Mouse (Mus musculus) CH12.LX (cell line): Measurements from ENCODE around the gene Lmx1a. TPM values are rescaled to one million over a fixed set of nuclear protein-coding genes. Genes with fewer than 3 reads are reported as not detected.

ENCODE experiments used
- DNase-seq: peaks from one replicate; pipeline ENCODE4 v3.0.0-alpha.2; 2013; ENCODE audit errors: extremely low read depth
- H3K27ac ChIP-seq: 2 replicates; pipeline ENCODE4 v1.5.1; 2012; ENCODE audit warnings: low read depth, mild to moderate bottlenecking, control low read depth, moderate library complexity; ENCODE audit not compliant: insufficient read depth
- H3K27me3 ChIP-seq: replicated peaks from 2 replicates; pipeline ENCODE3; 2012; ENCODE audit warnings: inconsistent platforms
- H3K36me3 ChIP-seq, 2 experiments: replicated peaks in 1 of 2; 2 replicates each; pipeline versions ENCODE3 to v1.6.1; 2012; ENCODE audit warnings: inconsistent platforms in 1 of 2, low read length in 1 of 2, mild to moderate bottlenecking in 1 of 2, mixed read lengths in 1 of 2, moderate library complexity in 1 of 2; ENCODE audit not compliant: control insufficient read depth in 1 of 2, insufficient read depth in 1 of 2
- H3K4me1 ChIP-seq, 2 experiments: 2 replicates each; pipeline ENCODE4 v1.6.1; 2012; ENCODE audit warnings: inconsistent platforms in 1 of 2, moderate library complexity in 1 of 2; ENCODE audit not compliant: insufficient read depth in 2 of 2, control insufficient read depth in 1 of 2
- H3K4me2 ChIP-seq: 2 replicates; pipeline ENCODE4 v1.6.1; 2012; ENCODE audit warnings: low read depth, mild to moderate bottlenecking, control low read depth; ENCODE audit not compliant: poor library complexity, insufficient read depth, severe bottlenecking
- H3K4me3 ChIP-seq, 3 experiments: fragments of 150-350 bp in 1 of 3; sonication (generic) in 1 of 3; replicated peaks in 1 of 3; 2 replicates each; pipeline versions ENCODE3 to v1.5.1; 2011 to 2012; ENCODE audit warnings: low read depth in 2 of 3, low read length in 2 of 3, mild to moderate bottlenecking in 2 of 3, moderate library complexity in 2 of 3, control low read depth in 1 of 3, improper control_type of control experiment in 1 of 3, inconsistent platforms in 1 of 3, mixed read lengths in 1 of 3; ENCODE audit not compliant: poor library complexity in 1 of 3
- H3K79me2 ChIP-seq: replicated peaks from 2 replicates; pipeline ENCODE4 v1.6.1; 2012; ENCODE audit warnings: mild to moderate bottlenecking, moderate library complexity; ENCODE audit not compliant: control insufficient read depth, poor library complexity, insufficient read depth, severe bottlenecking; ENCODE audit errors: extremely low read depth
- H3K9ac ChIP-seq: 2 replicates; pipeline ENCODE4 v1.6.1; 2012; ENCODE audit warnings: low read depth, mild to moderate bottlenecking, control low read depth, moderate library complexity; ENCODE audit not compliant: insufficient read depth
- H3K9me3 ChIP-seq: replicated peaks from 2 replicates; pipeline ENCODE3; 2012; ENCODE audit warnings: low read length, inconsistent platforms, mixed read lengths
- CHD1 ChIP-seq: IDR thresholded peaks from 2 replicates; pipeline ENCODE4 v1.6.1; 2012; ENCODE audit warnings: low read depth, low read length, improper control_type of control experiment, inconsistent platforms
- CHD2 ChIP-seq: IDR thresholded peaks from 2 replicates; pipeline ENCODE4 v1.6.1; 2011; ENCODE audit warnings: low read length, improper control_type of control experiment
- E2F4 ChIP-seq: IDR thresholded peaks from 2 replicates; pipeline ENCODE4 v1.6.1; 2011; ENCODE audit warnings: low read depth, low read length, improper control_type of control experiment; ENCODE audit not compliant: insufficient replicate concordance
- ELF1 ChIP-seq: IDR thresholded peaks from 2 replicates; pipeline ENCODE4 v1.6.1; 2014; ENCODE audit warnings: low read depth, mild to moderate bottlenecking, inconsistent platforms, low read length, improper control_type of control experiment
- EP300 ChIP-seq: IDR thresholded peaks from 2 replicates; pipeline ENCODE4 v1.6.1; 2011; ENCODE audit warnings: low read length, improper control_type of control experiment
- ETS1 ChIP-seq: conservative IDR thresholded peaks from 2 replicates; pipeline ENCODE4 v1.6.1; 2012; ENCODE audit warnings: low read depth, mild to moderate bottlenecking, inconsistent platforms, low read length, improper control_type of control experiment, moderate library complexity
- IRF4 ChIP-seq: IDR thresholded peaks from 2 replicates; pipeline ENCODE4 v1.6.1; 2014; ENCODE audit warnings: low read depth, mild to moderate bottlenecking, inconsistent platforms, low read length, improper control_type of control experiment
- JUN ChIP-seq: IDR thresholded peaks from 2 replicates; pipeline ENCODE4 v1.6.1; 2011; ENCODE audit warnings: low read depth, mild to moderate bottlenecking, low read length, improper control_type of control experiment, moderate library complexity; ENCODE audit not compliant: insufficient read depth
- MEF2A ChIP-seq: IDR thresholded peaks from 2 replicates; pipeline ENCODE4 v1.6.1; 2014; ENCODE audit warnings: low read depth, mild to moderate bottlenecking, inconsistent platforms, low read length, improper control_type of control experiment, borderline replicate concordance
- MYC ChIP-seq: IDR thresholded peaks from 2 replicates; pipeline ENCODE4 v1.6.1; 2011; ENCODE audit warnings: low read depth, mild to moderate bottlenecking, improper control_type of control experiment, low read length
- NRF1 ChIP-seq: IDR thresholded peaks from 2 replicates; pipeline ENCODE4 v1.6.1; 2014; ENCODE audit warnings: low read depth, mild to moderate bottlenecking, inconsistent platforms, low read length, improper control_type of control experiment, moderate library complexity
- RAD21 ChIP-seq: IDR thresholded peaks from 2 replicates; pipeline ENCODE4 v1.6.1; 2011; ENCODE audit warnings: low read depth, mild to moderate bottlenecking, low read length, improper control_type of control experiment, moderate library complexity
- RCOR1 ChIP-seq: conservative IDR thresholded peaks from 2 replicates; pipeline ENCODE4 v1.6.1; 2012; ENCODE audit warnings: low read depth, mild to moderate bottlenecking, inconsistent platforms, low read length, improper control_type of control experiment
- SIN3A ChIP-seq: IDR thresholded peaks from 2 replicates; pipeline ENCODE4 v1.6.1; 2012; ENCODE audit warnings: low read length, improper control_type of control experiment, inconsistent platforms
- SMC3 ChIP-seq: IDR thresholded peaks from 2 replicates; pipeline ENCODE4 v1.6.1; 2011; ENCODE audit warnings: low read depth, low read length, improper control_type of control experiment
- TCF12 ChIP-seq: IDR thresholded peaks from 2 replicates; pipeline ENCODE4 v1.6.1; 2014; ENCODE audit warnings: low read depth, mild to moderate bottlenecking, inconsistent platforms, low read length, improper control_type of control experiment
- ZC3H11A ChIP-seq: IDR thresholded peaks from 2 replicates; pipeline ENCODE4 v1.6.1; 2012; ENCODE audit warnings: low read depth, mild to moderate bottlenecking, inconsistent platforms, low read length, improper control_type of control experiment
- ZMIZ1 ChIP-seq: IDR thresholded peaks from 2 replicates; pipeline ENCODE4 v1.6.1; 2012; ENCODE audit warnings: low read depth, mild to moderate bottlenecking, inconsistent platforms, low read length, improper control_type of control experiment
- ZNF384 ChIP-seq: IDR thresholded peaks from 2 replicates; pipeline ENCODE4 v1.6.1; 2012; ENCODE audit warnings: low read depth, low read length, improper control_type of control experiment, inconsistent platforms
- dilution Hi-C: fragments of 300-500 bp; cut with MboI; formaldehyde crosslinking; loops from 2 replicates; pipeline ENCODE4 v1.14.3; 2020; ENCODE audit warnings: low sequenced_read_pairs; ENCODE audit not compliant: extremely low pct_unique_long_range_greater_than_20kb, extremely low pct_ligation_motif_present
- in situ Hi-C: fragments of 300-500 bp; cut with MboI; formaldehyde crosslinking; loops from 3 replicates; pipeline ENCODE4 v1.14.3; 2019; ENCODE audit warnings: low sequenced_read_pairs, low pct_ligation_motif_present, low pct_unique_long_range_greater_than_20kb, mixed read lengths
- polyA plus RNA-seq: library from polyadenylated mRNA; unstranded; fragments of >175 nt; gene quantifications from 2 replicates; pipeline ENCODE4 v1.2.1, GENCODE M21; 2012; ENCODE audit warnings: low read depth; ENCODE audit not compliant: insufficient read length
- total RNA-seq, 2 experiments: library from RNA; depleted of rRNA; stranded (reverse); fragments of 300-350 nt in 1 of 2; fragments of >200 nt in 1 of 2; gene quantifications; 2 replicates each; pipeline ENCODE4 v1.2.3; 2012 to 2014

Lmx1a gene
- total and polyA plus RNA-seq, 3 experiments, result not detected

DNA sequence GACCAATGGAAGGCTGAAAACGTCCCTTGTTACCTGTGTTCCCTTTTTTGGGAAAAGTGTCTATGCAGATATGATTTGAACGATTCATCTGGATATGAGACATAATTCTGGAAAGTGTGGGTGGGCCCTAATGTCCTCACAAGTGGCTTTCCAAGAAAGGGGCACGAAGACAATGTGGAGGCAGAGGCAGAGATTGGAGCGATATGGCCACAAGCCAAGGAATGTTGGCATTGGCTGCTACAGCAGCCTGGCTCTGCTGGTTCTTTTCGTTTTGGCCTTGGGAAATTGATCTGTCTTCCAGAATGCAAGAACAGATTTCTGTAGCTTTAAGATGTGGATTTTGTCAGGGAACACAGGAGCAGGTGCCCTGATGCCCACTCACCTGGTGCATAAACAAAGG is 63.6 kb downstream of the Lmx1a start:
- Histone ChIP-seq H3K9me3 (peaks cover 94% of the 10 kb centered on the region), H3K4me2 (no peak overlapping the region), H3K4me1 (no peaks in the 10 kb centered on the region), H3K36me3 (no peaks in the 10 kb centered on the region), H3K27me3 (no peaks in the 10 kb centered on the region), H3K9ac (no peak overlapping the region), H3K27ac (no peak overlapping the region), H3K79me2 (no peaks in the 10 kb centered on the region), H3K4me3 (no peak overlapping the region)
- in situ Hi-C loops, result no loop called here
- DNase-seq, result no peak
- no peak for TF ChIP-seq IRF4
- TF ChIP-seq E2F4, result no peak
- TF ChIP-seq ELF1, result no peak
- no peak for TF ChIP-seq ZC3H11A
- TF ChIP-seq NRF1, result no peak
- no peak for TF ChIP-seq ZNF384
- TF ChIP-seq SIN3A, result no peak
- no peak for TF ChIP-seq CHD1
- no peak for TF ChIP-seq CHD2
- TF ChIP-seq RAD21, result no peak
- no peak for TF ChIP-seq TCF12
- no peak for TF ChIP-seq MEF2A
- no peak for TF ChIP-seq JUN
- no peak for TF ChIP-seq MYC
- no peak for TF ChIP-seq RCOR1
- no peak for TF ChIP-seq ZMIZ1
- TF ChIP-seq ETS1, result no peak
- no peak for TF ChIP-seq EP300
- TF ChIP-seq SMC3, result no peak
- dilution Hi-C loops, result no loop called here

DNA sequence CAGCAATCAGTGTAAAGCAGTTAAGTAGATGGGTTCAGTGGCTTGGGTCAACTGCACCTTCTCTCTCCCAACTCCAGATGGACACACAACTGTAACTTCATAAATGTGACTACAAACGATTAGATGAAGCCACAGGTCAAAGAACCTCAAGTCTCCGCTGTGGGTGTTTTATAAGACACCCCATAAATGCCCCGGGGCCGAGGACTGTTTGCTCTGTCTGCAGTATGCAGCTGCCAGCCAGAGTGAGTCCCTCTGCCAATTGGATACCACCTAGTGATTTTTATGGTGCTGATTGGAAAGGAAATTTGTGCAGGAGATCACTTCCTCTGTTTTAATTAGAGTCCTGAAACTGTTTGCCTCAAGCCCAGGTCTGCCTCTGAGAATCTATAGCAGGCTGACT is 65.0 kb downstream of the Lmx1a start:
- Histone ChIP-seq H3K27ac (no peak overlapping the region), H3K4me2 (no peak overlapping the region), H3K79me2 (no peaks in the 10 kb centered on the region), H3K4me1 (no peaks in the 10 kb centered on the region), H3K36me3 (no peaks in the 10 kb centered on the region), H3K27me3 (no peaks in the 10 kb centered on the region), H3K4me3 (no peak overlapping the region), H3K9me3 (peaks cover 94% of the 10 kb centered on the region), H3K9ac (no peak overlapping the region)
- no peak for TF ChIP-seq NRF1
- TF ChIP-seq MEF2A, result no peak
- DNase-seq, result no peak
- in situ Hi-C loops (no loop called here), dilution Hi-C loops (no loop called here)
